Mouse (Mus musculus): ENCODE measurements around the gene Akr1b8. TPM values are rescaled to one million over a fixed set of nuclear protein-coding genes. Genes with fewer than 3 reads are reported as not detected.
A peak's percentile ranks its signal among the peaks of the same experiment; 100 is the strongest.
"Not testable (repeated sequence)": the region's sequence is repeated elsewhere in the genome, so short reads cannot be mapped to it uniquely, and the experiment has no call there.

Gene Akr1b8
- total RNA-seq (2021): 100 to 1,000 TPM in 1 of 2 experiments, 10 to 100 TPM in 1; 53.8 to 120 TPM
- long read RNA-seq, experiment 1, transcript Akr1b8-201 (10 exons, 1,358 nt): major isoform, 178 of 267 reads
- long read RNA-seq, experiment 1, partial matches to known transcripts: 80 of 267 reads
- long read RNA-seq, experiment 1, other reads (novel, unspliced or antisense): 9 of 267 reads
- long read RNA-seq, experiment 2, transcript Akr1b8-201 (10 exons, 1,358 nt): major isoform, 57 of 62 reads
- long read RNA-seq, experiment 2, partial matches to known transcripts: 4 of 62 reads
- long read RNA-seq, experiment 2, other reads (novel, unspliced or antisense): 1 of 62 reads

DNA sequence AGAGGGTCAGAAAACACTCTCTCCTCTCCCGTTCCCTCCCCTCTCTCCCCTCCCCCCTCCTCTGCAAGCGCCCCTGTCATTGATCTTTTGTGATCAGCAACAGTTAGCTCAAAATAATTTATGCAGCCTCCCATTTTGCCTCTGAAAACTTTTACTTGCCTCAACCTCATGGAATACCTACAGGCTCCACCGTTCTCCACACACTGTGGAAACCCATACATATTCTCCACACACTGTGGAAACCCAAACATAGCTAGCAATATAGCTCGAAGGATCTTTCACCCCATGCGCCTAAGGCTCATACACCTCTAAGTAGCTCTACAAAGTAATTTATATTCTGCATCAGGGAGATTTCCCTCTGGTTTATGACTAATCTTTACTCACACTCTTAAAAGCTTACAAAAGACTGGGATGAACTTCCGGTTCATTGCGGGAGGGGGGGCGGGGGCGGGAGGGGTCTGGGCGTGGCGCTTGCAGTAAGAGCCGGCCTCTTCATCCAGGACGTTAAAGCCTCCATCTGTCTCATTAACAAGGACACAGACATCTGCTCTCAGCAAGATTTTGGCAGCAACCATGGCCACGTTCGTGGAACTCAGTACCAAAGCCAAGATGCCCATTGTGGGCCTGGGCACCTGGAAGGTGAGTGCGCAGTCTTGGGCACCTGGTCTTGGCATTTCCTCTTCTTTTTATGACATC, at the start of gene Akr1b8:
Akr1b8 (plus strand) TSS at position 462 of the 696 bp plus-strand sequence.
- DNase-seq: peak; percentile 37

GRCm38 (mm10) chr6:34304675-34305241, 49.2 kb upstream of the Akr1b8 start:
- DNase-seq: peak; percentile 75

DNA sequence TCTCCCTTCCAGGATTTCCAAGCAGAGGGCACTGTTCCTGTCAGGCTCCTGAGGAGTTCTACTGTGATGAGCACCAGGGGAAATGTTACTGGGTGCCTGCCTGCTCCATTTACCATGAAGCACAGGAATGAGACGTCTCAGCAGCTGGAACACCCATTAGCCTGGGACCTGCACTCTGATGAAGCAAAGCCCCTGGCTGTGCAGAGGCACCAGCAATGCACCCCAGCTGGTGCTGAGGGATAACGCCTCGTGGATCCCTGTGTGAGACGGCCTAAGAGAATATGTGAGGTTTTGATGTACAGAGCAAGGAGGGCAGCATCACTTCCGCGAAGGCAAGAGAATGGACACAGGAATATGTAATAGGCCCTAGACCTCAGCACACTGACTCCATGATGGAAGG, 47.1 kb upstream of the Akr1b8 start:
- no peak for DNase-seq

DNA sequence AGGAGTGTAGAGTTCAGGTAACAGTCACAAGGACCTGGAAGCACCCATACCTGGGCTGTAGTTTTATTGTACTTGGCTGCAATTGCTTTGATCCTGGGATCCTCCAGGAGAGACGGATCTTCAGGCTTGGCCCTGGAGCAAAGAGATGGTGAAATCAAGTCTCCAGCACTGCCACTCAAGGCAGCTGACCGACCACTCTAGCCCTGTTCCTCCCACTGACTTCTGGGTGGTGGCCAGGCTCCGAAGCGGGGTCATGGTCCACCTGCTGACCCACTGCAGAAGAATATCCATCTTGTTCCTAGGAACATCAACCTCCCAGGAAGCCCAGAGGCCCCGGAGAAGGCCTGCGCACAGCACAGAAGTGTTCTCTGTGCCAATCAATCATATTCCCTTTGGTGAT, 44.4 kb upstream of the Akr1b8 start:
- no peak for DNase-seq

DNA sequence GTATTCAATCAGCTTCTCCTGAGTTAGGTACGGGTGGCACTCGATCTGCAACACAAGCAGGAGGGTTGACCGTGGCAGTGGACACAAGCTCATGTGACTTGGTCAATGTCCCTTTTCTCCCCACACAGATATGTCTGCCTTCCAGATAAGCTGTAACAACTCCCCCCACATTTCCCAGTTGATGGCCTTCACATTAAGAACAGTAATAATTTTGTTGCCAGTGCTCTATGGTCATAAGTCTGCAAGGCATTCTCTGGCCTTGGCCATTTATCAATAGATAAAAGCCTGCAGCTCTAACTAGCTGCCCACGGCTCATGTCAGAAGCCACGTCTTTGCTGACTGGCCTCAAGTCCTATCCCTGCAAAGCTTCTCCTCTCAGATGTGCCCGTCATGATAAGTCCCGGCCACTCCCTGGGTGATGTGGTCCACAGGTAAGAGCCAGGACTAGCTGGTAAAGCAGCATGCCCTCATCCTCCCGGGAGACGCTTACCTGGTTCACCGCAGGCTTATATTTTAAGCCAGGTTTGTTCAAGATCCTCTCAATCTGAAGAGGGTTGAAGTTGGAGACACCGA, 43.8 kb upstream of the Akr1b8 start:
- peak; percentile 29 for DNase-seq

- DNase-seq: no peak
These were observed 40.5 kb upstream of the Akr1b8 start for GRCm38 (mm10) chr6:34313386-34313785.

- no peak for DNase-seq
These were observed 40.0 kb upstream of the Akr1b8 start for GRCm38 (mm10) chr6:34313921-34314320.

DNA sequence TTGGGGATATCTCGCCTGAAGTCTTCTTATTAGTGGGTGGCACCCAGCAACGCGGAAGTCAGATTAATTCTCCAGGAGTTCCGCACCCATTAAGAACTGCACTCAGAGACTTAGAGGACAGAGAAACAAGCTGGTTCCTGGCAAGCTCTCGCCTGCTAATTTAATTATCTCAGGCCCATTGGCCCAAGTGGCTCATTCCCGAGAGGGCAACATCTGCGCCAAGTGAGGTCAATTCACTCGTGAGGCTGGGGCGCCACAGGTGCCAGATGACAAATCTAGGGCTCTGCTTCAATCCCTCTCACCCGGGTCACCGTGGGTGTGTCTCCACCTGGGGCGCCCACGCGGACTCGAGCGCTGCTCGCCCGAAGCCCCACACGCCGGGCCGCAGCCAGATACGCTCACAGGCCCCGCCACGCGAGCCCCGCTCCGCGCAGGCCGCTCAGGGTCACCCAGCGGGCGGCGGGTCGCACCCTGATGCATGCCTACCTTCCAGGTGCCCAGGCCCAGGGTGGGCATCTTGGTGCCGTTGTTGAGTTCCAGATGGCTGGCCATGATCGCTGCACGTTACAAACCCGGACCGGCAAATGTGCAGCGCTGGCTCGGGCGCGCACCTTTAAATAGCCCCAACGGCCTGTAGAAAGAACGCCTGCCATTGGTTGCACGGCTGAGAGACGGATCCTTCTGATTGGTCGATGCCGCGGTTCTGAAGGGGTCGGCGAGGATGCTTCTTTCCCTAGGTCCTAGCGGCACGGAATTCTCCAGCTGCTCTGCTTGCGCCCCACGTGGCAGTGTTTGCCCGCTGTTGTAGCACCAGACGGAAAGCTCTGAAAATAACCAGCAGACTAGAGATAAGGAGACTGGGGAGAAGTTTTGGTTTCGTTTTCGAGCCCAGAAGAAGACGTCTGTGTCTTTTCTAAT, 36.8 kb upstream of the Akr1b8 start, which contains the start of gene Akr1b3:
Akr1b3 (minus strand) TSS at position 625 of the 918 bp plus-strand sequence.
- DNase-seq: peak; percentile 91

DNA sequence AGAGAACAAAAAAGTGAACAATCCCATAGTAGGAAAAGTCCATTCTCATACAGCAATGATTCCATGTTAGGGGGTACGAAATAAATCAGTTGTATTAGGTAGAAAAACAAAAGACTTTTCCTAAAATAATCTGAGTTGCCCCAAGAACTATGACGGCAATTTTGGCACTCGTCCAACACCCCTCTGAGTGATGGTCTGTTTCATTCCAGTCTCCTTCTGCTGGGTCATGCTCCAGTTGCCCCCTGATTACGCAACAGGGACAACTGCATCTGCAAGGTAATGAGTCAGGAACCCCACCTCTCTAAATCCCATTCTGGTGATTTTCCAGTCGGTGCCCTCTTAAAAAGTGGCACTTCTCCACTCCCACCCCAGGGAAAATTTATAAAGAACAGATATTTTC, 35.7 kb upstream of the Akr1b8 start:
- peak; percentile 68 for DNase-seq

DNA sequence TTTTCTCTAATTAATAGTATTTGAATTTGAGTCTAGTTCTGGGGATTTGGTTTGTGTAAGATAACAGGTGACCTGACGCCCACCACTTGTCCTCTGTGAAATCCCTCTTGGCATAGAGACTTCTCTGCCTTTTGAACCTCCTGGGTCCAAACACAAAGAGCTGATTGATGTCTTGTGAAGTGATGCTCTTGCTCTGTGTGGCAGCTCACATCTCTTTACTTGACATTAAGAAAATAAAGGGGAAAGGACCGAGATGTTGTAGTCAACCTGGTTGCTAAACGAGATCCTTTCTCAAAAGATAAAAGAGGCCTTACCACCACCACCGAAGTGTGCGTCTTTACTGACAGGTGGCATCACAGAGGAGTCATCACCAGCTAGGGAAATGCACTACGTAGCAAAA, 35.3 kb upstream of the Akr1b8 start:
- DNase-seq: no peak

- DNase-seq: no peak
These were observed 31.8 kb upstream of the Akr1b8 start for GRCm38 (mm10) chr6:34322121-34322520.

GRCm38 (mm10) chr6:34331379-34331778, 22.5 kb upstream of the Akr1b8 start:
- peak; percentile 60 for DNase-seq

DNA sequence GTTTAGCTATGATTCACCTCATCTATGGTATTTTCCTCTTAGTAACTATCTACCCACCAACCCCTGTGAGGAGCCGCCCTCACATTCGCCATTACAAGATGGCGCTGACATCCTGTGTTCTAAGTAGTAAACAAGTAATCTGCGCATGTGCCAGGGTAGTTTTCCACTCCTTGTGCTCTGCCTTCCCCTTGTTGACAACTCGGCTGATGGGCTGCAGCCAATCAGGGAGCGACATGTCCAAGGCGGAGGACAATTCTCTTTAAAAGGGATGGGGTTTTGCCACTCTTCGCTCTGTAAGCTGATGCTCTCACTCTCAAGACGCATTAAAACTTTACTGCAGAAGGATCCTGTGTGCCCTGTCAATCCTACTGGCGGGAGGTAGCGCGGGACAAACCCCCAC, 22.1 kb upstream of the Akr1b8 start:
- DNase-seq: not testable (repeated sequence)

DNA sequence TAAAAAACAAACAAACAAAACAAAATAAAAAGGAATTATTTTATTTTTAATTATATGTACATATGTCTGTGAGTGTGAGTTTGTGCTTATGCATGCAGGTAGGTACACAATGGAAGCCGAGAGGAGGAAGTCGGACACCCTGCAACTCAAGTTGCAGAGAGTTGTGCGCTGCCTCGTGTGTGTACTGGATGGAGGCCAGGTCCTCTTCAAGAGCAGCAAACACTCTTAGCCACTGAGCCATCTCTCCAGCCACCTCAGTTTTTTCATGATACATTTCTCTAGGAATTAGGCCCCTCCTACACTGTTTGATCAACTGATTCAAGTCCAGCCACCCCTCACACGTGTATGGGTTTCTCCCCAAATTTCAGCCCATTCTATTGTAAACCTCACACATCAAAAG, 19.2 kb upstream of the Akr1b8 start:
- no peak for DNase-seq

GRCm38 (mm10) chr6:34337799-34338198, 16.1 kb upstream of the Akr1b8 start:
- no peak for DNase-seq

- DNase-seq: no peak
These were observed 11.9 kb upstream of the Akr1b8 start for GRCm38 (mm10) chr6:34341991-34342390.

DNA sequence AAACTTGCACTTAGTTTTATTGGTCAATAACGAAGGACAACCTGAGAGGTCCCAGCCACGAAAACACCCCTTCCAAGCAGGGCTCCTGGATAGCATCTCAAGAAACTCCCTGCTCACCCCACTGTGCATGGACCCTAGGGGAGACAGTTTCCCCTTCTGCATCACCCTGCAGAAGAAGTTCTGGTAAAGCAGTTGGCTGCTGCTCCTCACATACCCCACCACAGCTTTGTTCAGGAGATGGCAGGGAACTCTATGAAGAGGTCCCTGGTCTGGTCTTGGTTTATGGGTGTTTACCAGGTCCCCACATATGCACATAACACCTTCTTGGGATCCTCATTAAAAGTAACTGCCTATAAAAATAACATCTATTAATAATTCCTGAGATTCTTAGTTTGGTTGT, 11.4 kb upstream of the Akr1b8 start:
- no peak for DNase-seq

DNA sequence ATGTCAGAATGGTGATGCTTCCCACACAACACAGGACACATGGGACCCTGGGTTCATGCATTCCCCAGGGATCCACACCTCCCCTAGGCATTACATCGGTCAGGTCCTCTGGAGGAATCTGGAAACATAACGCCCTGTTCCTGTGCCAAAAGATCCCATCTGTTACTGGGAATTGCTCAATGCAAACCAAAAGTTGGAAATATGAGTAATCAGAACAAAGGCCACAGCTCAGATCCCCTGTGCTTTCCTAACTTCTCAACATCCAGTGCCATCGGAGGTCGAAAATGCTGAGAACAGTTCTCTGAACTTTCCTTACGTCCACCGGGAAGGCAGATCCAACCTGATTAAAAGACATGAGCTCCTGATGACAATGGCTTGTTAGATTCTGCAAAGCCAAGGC, 10.5 kb upstream of the Akr1b8 start:
- peak; percentile 38 for DNase-seq

DNA sequence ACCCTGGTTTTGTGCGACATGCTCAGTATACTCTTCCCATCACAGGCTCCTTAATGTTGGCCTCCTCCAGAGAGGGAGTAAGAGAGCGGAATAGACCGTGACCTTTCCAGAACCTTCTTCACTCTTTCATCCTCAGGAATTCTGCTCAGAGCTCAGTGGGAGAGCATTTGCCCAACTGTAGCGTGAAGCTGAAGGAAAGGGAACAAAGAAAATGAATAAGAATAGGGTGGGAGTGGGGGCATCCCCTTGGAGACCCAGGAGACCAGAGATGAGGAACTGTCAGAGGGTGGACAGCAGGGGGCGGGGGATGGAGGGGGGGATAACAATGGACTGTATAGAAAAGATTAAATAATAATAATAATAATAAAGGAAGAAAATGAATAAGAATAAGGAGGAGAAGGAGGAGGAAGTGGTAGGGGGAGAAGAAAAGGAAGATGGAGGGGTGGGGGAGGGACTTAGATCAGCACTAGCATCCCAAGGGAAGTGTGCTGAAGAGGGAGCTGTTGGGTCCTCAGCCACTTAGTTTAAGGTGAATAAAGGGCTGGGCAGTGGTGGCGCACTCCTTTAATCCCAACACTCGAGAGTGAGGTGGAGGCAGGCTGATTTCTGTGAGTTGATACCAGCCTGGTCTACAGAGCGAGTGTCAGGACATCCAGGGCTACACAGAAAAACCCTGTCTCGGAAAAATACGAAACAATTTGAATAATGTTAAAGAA, 9.6 kb upstream of the Akr1b8 start:
- no peak for DNase-seq

GRCm38 (mm10) chr6:34344935-34345334, 9.0 kb upstream of the Akr1b8 start:
- peak; percentile 7 for DNase-seq
